Mouse (Mus musculus) retina, postnatal 7 days (tissue): ENCODE data around the gene Yipf3.

Experiments used
- DNase-seq: peaks from one replicate; pipeline ENCODE4 v3.0.0-alpha.2; 2012; ENCODE audit warnings: low read depth, low spot score

Yipf3 gene

GRCm38 (mm10) chr17:46254106-46254505, 6.2 kb downstream of the Yipf3 start:
- peak; percentile 24 for DNase-seq

DNA sequence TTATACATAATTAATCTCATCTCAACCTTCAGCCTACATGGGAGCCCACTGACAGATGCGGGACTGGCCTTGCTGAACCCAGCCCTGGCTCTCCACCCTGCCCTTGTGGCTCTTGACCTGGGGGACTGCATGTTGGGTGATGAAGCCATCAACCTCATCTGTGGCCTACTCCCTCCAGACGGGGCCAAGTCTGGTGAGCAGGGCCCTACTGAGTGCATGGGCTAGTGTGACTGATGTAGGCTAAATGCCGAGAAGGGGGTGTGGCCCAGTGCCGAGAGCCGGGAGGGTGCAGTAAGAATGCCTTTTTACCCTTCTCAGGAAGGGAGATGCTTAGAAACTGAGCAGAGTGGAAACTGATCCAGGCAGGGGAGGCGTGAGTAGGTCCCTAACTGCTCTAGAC, 7.3 kb downstream of the Yipf3 start:
- DNase-seq: no peak

DNA sequence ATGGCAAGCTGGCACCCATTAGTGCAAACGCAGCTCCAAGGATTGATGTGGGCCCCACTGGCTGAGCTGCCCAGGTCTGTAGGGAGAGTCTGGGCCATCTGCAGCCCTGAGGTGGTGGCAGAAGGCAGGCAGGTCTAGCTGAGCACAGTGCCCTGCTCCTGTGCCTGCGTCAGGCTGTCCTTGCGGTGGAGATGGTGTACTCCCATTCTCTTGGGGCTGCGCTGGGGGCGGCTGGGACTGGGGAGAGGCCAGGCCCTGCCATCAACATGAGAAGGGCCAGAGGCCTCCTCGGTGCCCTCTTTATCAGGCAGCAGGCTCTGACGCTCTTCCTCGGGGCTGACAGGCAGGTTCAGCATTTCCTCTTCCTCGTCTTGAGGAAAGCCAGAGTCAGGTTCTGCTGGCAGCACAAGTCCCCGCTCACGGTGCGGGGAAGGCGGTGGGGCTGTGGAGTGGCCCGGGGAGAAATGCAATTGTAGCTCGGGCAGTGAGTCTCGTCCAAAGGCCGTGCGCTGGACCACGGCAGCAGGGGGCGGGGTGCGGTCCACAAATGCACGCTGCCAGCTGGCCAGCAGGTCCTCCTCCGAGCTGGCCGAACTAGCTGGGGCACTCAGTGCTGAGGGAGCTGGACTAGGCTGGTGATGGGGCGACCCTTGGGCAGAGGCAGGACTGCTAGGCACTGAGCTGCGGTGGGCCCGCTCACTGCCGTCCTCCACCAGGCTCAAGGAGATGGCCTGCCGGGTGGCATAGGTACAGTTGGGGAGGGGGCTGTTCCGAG, 10.6 kb downstream of the Yipf3 start:
- no peak for DNase-seq

- DNase-seq: no peak
Observed at GRCm38 (mm10) chr17:46259675-46260074, 11.8 kb downstream of the Yipf3 start.

DNA sequence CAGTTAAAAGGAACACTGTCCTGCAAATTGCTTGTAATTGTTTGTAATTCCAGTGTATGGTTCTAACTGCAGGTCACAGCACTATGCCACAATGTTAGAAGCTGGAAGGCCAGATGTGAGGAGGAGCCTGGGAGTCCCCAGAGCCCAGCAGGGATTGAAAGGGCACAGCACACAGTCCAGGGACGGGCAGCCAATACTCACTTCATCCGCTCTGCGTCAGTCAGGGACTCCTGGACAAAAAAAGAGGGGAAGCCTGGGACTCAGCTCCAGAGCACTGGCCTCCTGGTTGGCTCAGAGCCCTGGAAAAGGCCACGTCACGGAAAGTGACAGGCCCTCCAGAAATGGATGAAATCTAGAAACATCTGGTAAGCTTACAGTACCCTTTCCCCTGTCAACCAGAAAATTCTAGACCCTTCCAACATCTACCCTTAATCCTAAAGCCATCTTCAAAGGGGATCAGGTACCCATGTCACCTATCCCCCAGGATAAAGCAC, 14.4 kb downstream of the Yipf3 start:
- DNase-seq: no peak

GRCm38 (mm10) chr17:46265502-46265901, 17.6 kb downstream of the Yipf3 start:
- DNase-seq: no peak

GRCm38 (mm10) chr17:46265918-46266618, 18.2 kb downstream of the Yipf3 start:
- peak; percentile 64 for DNase-seq

- no peak for DNase-seq
Observed at GRCm38 (mm10) chr17:46266986-46267385, 19.1 kb downstream of the Yipf3 start.

DNA sequence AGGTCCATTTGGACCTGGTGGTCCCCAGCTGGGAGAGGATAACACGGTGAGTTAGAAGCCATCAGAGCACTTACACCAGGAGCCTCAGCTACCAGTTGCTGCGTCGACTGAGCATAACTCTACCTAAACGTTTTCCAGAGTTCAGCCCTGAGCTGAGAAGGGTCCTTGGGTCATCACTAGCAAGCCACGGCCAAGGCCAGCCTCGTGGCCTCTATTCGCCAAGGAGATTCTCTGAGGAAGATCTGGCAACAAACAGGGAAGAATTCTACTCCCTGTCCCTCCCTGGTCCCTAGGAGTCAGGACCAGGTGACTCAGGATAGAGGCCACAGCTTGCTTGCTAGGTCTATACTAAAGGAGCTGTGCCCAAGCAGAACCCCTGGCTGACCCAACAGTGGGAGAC, 19.6 kb downstream of the Yipf3 start:
- DNase-seq: no peak

DNA sequence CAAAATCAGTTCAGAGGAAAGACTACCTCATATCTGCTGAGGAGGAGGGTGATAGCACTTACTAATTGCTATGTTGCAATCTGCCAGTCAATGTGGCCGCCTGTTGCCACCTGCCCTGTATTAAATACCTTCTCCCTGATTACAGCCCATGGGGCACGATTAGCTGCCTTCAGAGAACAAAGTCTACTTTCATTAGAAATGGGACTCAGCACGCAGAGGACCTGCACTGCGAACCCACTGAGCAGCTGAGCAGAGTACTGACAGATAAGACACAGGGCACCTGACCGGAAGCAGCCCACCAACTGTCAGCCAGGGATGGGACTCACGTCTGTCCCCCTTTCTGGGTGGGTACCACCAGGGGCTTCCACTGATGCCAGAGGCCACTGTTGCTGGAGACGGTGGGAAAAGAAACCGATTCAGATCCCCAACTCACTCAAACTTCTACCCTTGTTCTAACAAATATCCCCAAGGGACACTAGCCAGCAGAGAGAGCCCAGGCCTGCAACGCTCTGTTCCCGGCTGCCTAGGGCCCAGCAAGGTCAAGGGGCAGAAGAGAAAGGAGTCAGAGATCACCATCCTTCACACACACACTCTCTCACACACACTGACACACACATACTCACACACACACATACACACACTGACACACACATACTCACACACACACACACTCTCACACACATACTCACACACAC, 20.3 kb downstream of the Yipf3 start:
- no peak for DNase-seq

DNA sequence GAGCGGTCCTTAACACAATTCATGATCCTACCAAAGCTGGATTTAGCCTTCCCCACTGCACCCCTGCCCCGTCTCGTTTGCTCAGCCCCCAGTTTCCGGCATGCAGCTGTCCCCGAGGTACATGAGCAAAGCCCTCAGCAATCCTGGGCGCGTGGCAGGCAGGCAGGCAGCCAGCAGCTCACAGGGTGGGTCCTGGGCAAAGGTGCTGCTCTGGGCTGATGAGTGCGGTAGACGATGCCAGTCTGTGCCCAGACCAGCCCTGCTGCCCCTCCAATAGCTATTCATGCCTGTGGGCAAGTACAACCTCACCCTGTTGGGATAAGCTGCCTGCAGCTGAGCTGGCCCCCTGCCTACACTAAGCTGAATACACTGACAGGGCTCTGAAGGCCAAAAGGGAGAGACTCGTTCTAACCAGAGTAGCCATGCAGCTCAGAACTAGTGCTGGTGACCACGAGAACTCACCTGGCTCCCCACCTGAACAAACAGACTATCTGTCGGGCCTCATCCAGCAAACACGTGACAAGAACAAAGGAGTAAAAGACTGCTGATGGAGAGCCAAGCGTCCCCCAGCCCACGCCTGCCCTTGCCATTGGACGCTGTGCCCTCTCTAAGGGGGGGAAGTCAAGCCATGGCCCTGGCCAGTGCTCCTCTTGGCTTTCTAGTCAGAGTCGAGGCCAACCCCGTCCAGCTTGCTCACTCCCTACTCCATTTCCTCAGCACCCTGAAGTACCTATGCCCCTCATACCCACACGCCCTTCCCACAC, 22.1 kb downstream of the Yipf3 start:
- no peak for DNase-seq

DNA sequence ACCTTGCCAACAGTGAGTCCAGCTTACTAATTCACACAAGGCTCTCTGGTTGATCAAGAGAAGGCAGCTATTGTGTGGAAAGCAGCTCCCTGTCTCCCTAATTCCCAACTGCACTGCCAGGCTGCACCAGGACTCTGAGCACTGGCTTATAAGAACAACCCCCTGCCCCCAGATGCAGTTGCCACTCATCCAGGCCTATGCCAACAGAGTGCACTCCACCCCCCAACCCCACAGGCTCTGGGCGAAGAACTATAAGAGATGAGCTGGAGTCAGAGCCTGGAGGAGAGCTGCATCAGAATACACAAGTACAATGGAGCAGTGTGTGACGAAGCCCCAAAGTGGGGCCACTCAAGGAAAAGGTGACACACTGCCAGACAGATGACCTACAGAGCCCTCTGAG, 24.2 kb downstream of the Yipf3 start:
- DNase-seq: no peak

DNA sequence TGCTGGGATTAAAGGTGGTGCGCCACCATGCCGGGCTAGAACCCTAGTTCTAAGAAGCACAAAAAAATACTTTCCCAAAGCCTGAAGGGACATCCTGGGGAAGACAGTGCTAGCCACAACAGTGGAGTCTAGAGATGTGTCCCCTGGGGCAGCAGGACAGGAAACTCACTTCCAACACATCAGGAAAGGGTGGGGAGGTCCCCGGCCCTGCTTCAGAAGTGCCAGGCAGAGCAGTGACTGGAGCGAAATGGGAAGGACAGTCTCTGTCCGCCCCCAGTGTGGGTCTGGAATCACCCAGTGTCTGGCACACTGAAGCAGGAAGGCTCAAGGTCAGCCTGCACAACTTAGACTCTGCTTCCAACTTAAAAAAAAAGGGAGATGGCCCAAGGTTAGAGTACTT, 24.8 kb downstream of the Yipf3 start:
- no peak for DNase-seq

- no peak for DNase-seq
Observed at GRCm38 (mm10) chr17:46273803-46274236, 25.9 kb downstream of the Yipf3 start.

DNA sequence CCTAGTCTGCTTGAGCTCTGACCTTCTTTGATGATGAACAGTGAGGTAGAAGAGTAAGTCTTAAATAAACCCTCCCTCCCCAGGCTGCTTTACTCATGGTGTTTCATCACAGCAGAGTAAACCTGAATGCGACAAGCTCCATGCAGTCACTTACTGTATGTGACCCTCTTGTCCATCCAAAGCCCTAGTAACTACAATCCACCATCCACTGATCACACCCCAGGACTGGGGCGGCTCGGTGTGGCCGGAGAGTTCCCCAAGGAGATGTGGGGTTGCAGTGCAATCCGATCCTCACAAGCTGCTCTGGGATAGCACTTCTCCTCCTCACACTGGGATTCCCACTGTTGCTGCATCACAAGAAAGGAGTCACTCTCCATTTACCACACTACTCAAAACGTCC, 26.6 kb downstream of the Yipf3 start:
- no peak for DNase-seq

- DNase-seq: no peak
Observed at GRCm38 (mm10) chr17:46275034-46275433, 27.2 kb downstream of the Yipf3 start.

DNA sequence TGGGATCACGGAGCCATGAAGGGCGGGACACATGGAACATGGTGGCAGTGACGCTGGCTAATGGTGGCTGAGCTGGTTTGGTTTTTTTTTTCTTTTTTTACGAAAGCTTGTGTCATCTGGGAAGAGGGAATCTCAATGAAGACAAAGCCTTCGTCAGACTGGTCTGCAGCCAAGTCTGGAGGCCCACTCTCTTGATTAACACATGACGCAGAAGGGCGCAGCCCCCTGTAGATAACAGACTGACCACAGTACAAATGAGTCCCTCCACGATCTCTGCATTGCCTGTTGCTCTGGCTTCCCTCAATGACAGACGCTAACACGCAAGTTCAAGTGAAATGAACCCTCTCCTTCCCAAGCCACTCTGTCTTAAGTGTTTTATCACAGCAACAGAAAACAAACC, 27.6 kb downstream of the Yipf3 start:
- DNase-seq: no peak

DNA sequence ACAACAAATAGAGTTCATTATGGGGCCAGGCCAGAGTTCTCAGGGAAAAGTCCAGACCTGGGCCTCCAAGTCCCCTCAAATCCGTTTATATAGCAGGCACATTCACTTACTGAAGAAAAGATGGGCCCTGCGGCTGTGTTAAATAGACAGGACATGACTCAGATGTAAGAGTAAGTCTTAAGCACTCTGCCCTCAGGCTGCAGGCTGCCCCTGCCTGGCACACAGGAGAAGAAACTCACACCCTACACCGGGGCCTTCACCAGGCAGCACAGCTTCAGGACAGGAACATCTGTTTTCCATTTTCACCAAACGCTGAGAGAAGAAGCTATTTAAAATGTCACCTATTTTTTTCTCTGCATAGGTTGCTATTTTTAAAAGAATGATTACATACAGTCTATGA, 29.7 kb downstream of the Yipf3 start:
- DNase-seq: no peak

DNA sequence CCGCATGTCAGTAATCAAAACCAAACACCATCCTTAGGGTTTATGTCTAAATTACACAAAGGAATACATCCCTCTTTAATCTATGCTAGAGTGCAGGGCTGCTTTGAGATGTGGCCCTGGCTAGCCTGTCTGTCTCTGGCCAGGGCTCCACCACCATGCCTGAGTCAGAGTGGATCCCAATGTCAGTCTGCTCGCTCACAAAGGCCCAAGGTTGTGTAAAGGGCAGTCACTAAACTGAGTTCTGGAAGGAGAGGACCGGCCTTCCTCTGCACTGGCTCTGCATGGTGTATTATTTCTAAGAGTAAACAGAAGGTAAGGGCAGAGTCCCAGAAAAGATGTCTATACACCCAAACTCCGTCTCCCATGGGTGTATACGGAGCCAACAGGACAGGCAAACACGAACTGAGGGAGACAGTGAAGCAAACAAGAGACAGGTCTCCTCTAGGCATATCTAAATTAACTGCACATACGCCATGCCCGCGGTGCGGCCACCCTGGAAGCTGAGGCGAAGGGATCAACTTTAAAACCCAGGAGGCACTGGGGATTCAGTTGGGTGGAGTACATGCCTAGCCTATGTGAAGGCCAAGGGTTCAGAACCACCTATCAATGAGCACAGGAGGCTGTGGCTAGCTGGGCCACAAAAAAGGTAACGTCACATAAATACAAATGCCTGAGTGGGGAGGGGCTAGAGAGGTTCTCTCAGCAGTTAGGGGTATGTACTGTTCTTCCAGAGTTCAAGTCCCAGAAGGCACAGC, 30.3 kb downstream of the Yipf3 start:
- DNase-seq: no peak

- peak; percentile 78 for DNase-seq
Observed at GRCm38 (mm10) chr17:46282483-46283123, 34.7 kb downstream of the Yipf3 start, which contains the start of gene Tjap1. TSS of gene Tjap1 (minus strand) at chr17:46283026.
